Mouse (Mus musculus): ENCODE data around the gene Gm10490.
A peak's percentile ranks its signal among the peaks of the same experiment; 100 is the strongest.

DNA sequence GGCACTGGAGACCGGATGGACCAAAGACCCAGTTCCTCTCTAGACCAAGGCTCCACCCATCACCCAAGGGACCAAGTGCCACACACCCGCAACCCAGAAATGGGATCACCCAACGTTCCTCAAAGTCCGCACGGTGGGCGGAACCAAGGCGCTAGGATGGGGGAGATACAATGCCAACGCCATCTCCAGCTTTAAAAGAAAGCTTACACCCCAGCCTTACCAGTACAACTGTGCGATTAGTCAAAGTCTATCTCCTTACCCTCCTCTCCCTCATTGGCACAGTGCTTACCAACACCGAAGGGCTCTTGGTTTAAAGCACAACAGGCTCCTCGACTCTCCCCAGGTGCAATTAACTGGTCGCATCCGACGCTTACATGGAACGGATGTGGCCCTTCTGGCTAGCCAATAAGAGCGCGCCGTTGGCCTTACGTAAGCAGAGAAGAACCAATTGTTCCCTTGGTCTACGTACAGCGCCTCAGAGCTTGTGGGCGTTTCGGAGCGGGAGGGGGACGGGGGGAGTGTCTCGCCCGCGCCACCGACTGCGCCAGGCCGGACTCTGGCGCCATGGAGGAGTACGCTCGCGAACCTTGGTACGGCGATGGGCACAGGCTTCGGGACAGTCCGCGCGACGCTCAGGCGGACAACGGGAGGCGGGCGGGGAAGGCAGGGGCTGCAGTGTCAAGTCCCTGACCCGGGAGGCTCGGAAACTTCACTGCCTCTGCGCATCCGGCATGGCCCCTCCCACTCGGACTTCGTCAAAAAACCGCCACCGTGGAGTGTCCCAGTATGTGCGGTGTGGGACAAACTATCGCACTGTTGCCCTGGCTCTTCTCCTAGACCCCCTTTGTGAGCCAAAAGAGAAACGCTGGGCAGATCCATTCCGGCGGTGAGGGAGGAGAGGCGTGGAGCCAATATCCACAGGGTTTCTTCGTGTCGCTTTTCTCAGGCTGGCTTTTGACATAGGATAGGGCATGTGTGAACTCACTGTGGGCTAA lies 10.2 kb upstream of the Gm10490 start, which contains the start of the genes Pqbp1 and Timm17b:
- no peak for TF ChIP-seq CTCF (IDR thresholded peaks at IDR 0.05; ENCODE audit: extremely low read depth, insufficient read depth, low read length)
- TF ChIP-seq POLR2A (IDR thresholded peaks at IDR 0.05; ENCODE audit: extremely low read depth, insufficient read depth, low read length), result peak; percentile 60
